Mouse (Mus musculus): Measurements from ENCODE around the gene Unc45a. TPM values are rescaled to one million over a fixed set of nuclear protein-coding genes. Genes with fewer than 3 reads are reported as not detected.

Gene Unc45a
- 32.3 and 41.0 TPM in 2 replicates for polyA plus RNA-seq (2014; fragmentation: Nextera tagmentation; extraction: Ambion mirVana)

DNA sequence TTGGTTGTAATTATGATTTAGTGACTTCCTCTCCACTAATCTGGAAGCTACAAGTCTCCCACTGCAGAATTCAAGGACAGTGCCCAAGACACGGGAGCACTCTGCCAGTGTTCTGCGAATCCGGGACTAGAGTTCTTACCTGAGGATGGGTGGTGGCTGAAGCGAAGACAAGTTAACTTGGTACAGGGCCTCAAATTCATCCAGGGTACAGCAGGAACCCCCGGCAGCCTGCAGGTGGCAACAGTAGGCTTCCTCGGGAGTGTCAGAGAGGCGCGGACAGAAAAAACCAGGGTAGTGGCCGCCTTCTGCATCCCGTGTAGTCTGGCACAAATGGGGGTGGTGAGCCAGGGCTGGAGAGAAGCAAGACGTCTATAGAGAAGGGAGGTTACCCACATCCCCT, at the start of gene Unc45a:
Gene Unc45a, minus strand, starts transcription at position 213 of the 400 bp plus-strand sequence.
- H3K27ac ChIP-seq (ENCODE audit: low read depth, low read length): peak within 1 kb of the TSS; percentile 58
- peak within 1 kb of the TSS; percentile 65 for H3K9ac ChIP-seq (replicated peaks; ENCODE audit: low read depth, low read length)
- peak within 1 kb of the TSS; percentile 53 for H3K4me3 ChIP-seq (ENCODE audit: low read depth, low read length)
- WGBS: 3% methylated on average over 11 of the region's 11 CpGs
- H3K4me2 ChIP-seq (ENCODE audit: low read depth, low read length): peak within 1 kb of the TSS; percentile 85
- peaks cover 10% of the 10 kb centered on the region for H3K36me3 ChIP-seq (ENCODE audit: control insufficient read depth, insufficient read depth, low read length)
- peak; percentile 35 for ATAC-seq (ENCODE audit: low read depth)
- H3K27me3 ChIP-seq (ENCODE audit: control insufficient read depth, insufficient read depth, low read length): no peaks in the 10 kb centered on the region
- H3K4me1 ChIP-seq (ENCODE audit: control insufficient read depth, insufficient read depth, low read length): peaks cover 34% of the 10 kb centered on the region
- no peaks in the 10 kb centered on the region for H3K9me3 ChIP-seq (ENCODE audit: control insufficient read depth, low read length)

DNA sequence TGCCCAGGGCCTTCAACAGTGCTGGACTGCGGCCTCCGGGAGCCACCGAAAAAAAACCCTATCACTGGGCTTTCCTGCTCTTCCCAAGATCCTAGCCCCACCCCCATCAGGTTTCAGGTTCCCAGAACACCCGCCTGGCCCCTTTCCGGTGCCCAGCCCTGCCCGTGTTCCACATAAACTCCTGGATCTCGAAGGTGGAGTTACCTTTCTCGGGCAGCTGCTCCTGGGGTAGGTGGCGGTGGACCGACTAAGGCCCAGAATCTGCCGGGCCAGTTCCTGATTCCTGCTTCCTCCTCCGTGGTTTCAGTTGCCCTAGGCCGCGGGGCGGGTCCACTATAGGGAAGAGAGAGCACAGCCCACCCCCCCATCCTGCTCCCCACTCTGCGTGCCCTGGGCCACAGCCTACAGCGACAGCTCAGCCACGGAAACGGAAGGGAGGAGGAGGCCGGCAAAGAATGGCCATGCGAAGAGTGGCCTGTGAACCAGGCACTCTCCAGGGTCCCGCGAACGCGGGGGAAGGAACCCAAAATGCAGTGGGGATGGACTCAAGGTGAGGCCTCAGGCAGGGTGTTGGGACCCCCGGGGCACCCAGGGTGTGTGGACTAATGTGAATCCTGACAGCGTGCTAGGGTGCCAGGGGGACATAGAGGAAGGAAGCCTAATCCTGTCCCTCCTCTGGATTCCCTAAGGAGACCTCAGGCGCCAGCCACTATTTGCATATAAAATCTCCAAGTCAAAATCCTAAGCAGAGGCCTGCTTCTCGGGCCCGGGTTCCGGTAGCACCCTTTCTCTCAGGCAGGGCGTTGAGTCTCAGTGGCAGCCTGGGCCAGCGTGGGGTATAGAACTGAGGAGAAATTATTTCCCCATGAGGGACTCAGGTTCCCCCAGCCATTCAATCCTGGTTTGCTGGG, 47.1 kb upstream of the Unc45a start, which contains the start of gene Fes:
Gene Fes, minus strand, starts transcription at position 314 of the 911 bp plus-strand sequence.
- Histone ChIP-seq H3K27me3 (ENCODE audit: control insufficient read depth, insufficient read depth, low read length) (no peaks in the 10 kb centered on the region), H3K9ac (replicated peaks; ENCODE audit: low read depth, low read length) (peak within 1 kb of the TSS; percentile 35), H3K9me3 (ENCODE audit: control insufficient read depth, low read length) (no peaks in the 10 kb centered on the region), H3K4me1 (ENCODE audit: control insufficient read depth, insufficient read depth, low read length) (no peaks in the 10 kb centered on the region), H3K4me2 (ENCODE audit: low read depth, low read length) (peak within 1 kb of the TSS; percentile 28; the same call in 1 of the 2 replicates), H3K4me3 (ENCODE audit: low read depth, low read length) (no peak within 1 kb of the TSS), H3K36me3 (ENCODE audit: control insufficient read depth, insufficient read depth, low read length) (peaks cover 29% of the 10 kb centered on the region), H3K27ac (ENCODE audit: low read depth, low read length) (no peak within 1 kb of the TSS; the same call in 1 of the 2 replicates)
- 12% methylated on average over 33 of the region's 33 CpGs for WGBS
- ATAC-seq (ENCODE audit: low read depth): no peak

DNA sequence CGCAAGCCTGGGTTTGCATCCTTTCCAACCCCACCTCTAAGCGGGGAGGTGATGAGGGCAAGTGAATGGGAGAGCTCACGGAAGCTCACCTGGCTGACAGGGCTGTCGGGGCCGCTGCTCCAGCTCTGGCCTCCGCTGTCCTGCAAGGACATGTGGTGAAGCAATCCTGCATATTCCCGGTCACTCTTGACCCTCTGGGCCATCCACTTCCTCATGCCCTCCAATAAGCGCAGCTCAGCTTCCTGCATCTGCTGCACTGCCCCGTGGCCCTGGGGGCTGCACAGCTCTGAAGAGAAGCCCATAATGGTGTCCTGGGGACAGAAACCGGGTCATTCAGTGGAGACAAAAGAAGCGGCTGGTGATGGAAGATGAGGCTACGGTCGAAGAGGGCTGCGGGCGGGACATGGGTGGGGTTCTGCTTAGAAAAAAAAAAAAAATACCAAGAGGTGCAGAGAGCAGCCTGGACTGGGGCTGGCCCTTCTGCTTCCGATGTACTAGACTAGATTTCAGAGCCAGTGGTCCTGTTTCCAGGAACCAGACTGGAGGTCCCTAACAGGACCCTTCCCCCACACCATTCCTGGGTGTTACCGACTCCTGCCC, 46.3 kb upstream of the Unc45a start:
- 27% methylated on average over 17 of the region's 17 CpGs for WGBS
- Histone ChIP-seq H3K9me3 (ENCODE audit: control insufficient read depth, low read length) (no peaks in the 10 kb centered on the region), H3K4me1 (ENCODE audit: control insufficient read depth, insufficient read depth, low read length) (no peaks in the 10 kb centered on the region), H3K27ac (ENCODE audit: low read depth, low read length) (no peak overlapping the region; the same call in 1 of the 2 replicates), H3K27me3 (ENCODE audit: control insufficient read depth, insufficient read depth, low read length) (no peaks in the 10 kb centered on the region), H3K36me3 (ENCODE audit: control insufficient read depth, insufficient read depth, low read length) (peaks cover 23% of the 10 kb centered on the region), H3K4me2 (ENCODE audit: low read depth, low read length) (peak overlapping the region; percentile 28; the same call in 1 of the 2 replicates), H3K4me3 (ENCODE audit: low read depth, low read length) (no peak overlapping the region), H3K9ac (replicated peaks; ENCODE audit: low read depth, low read length) (peak overlapping the region; percentile 35; the same call in 1 of the 2 replicates)
- no peak for ATAC-seq (ENCODE audit: low read depth)

DNA sequence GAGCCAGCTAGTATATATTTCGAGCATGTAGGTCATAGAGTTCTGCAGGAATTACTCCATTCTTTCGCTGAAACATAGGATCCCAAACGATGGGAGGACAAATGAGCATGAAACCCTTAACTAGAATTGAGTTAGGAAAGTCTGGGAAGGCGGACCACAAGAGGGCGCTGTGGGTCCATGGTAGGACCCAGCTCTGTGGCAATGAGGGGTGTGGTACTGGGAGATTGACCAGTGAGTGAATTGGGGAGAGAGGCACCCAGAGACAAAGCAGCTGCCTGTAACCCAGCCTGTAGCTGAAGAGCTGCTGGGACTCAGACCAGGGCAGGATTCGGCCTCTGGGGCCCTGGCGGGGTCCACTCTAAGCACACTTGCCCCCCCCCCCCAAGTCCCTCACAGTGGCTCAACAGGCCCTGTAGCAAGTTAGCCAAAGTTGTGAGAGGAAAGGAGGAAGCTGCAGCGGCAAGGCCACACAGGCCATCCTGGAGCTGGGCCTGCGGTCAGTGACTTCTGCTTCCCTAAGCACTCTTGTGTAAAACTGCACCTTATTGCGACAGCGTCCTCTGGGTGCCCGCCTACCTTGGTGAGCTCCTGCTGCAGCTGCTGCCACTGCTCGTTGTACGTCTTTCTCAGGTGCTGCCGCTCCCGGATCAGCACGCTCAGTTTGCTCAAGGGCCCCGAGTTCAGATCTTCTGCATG, 45.6 kb upstream of the Unc45a start:
- peaks cover 15% of the 10 kb centered on the region; the same call in 1 of the 2 replicates for H3K36me3 ChIP-seq (ENCODE audit: control insufficient read depth, insufficient read depth, low read length)
- H3K4me2 ChIP-seq (ENCODE audit: low read depth, low read length): no peak overlapping the region
- H3K9me3 ChIP-seq (ENCODE audit: control insufficient read depth, low read length): no peaks in the 10 kb centered on the region
- no peak overlapping the region for H3K27ac ChIP-seq (ENCODE audit: low read depth, low read length)
- no peak overlapping the region for H3K9ac ChIP-seq (replicated peaks; ENCODE audit: low read depth, low read length)
- no peaks in the 10 kb centered on the region for H3K4me1 ChIP-seq (ENCODE audit: control insufficient read depth, insufficient read depth, low read length)
- H3K27me3 ChIP-seq (ENCODE audit: control insufficient read depth, insufficient read depth, low read length): no peaks in the 10 kb centered on the region
- ATAC-seq (ENCODE audit: low read depth): peak; percentile 65
- H3K4me3 ChIP-seq (ENCODE audit: low read depth, low read length): no peak overlapping the region
- 40% methylated on average over 18 of the region's 18 CpGs for WGBS

DNA sequence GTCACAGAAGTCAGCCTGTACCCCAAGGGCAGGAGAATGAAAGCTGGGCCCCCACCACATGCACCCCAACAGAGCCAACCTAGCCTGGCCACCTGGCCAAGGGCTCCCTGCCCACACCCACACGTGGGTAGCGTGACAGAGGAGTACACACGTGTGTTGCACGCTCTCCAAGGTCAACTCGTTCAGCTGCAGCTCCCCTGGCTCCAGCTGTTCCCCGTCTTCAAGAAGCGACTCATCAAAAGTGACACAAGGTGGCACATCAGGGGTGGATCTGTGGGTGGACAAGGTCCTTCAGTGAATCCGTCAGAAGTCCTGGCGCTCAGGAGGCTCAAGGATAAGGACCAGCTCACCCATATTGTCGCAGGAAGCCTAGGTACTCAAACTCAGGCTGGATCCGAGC, 42.1 kb upstream of the Unc45a start:
- no peaks in the 10 kb centered on the region for H3K36me3 ChIP-seq (ENCODE audit: control insufficient read depth, insufficient read depth, low read length)
- no peak overlapping the region for H3K4me3 ChIP-seq (ENCODE audit: low read depth, low read length)
- H3K9ac ChIP-seq (replicated peaks; ENCODE audit: low read depth, low read length): no peak overlapping the region
- no peak overlapping the region for H3K27ac ChIP-seq (ENCODE audit: low read depth, low read length)
- H3K9me3 ChIP-seq (ENCODE audit: control insufficient read depth, low read length): no peaks in the 10 kb centered on the region
- ATAC-seq (ENCODE audit: low read depth): no peak
- H3K4me2 ChIP-seq (ENCODE audit: low read depth, low read length): no peak overlapping the region
- no peaks in the 10 kb centered on the region for H3K27me3 ChIP-seq (ENCODE audit: control insufficient read depth, insufficient read depth, low read length)
- no peaks in the 10 kb centered on the region for H3K4me1 ChIP-seq (ENCODE audit: control insufficient read depth, insufficient read depth, low read length)
- WGBS: 75% methylated on average over 11 of the region's 11 CpGs

DNA sequence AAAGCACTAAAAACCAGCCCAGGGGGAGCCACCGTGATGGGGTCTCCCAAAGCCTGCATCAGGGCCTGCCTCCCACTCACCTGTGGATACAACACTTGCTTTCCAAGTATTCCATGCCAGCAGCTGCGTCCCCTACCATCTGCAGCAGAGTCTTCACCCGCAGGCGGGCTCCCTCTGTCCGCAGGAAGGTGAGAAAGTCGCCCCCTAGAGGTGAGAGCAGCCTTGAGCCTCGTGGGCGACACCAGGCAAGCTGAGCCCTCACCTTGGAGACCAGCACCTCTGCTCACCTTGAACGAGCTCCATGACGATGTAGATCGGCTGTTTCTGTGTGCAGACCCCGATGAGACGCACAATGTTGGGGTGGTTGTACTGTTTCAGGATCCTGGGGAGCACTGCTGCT, 38.7 kb upstream of the Unc45a start:
- no peak overlapping the region for H3K27ac ChIP-seq (ENCODE audit: low read depth, low read length)
- no peaks in the 10 kb centered on the region for H3K36me3 ChIP-seq (ENCODE audit: control insufficient read depth, insufficient read depth, low read length)
- H3K4me3 ChIP-seq (ENCODE audit: low read depth, low read length): no peak overlapping the region
- H3K4me2 ChIP-seq (ENCODE audit: low read depth, low read length): no peak overlapping the region
- no peaks in the 10 kb centered on the region for H3K4me1 ChIP-seq (ENCODE audit: control insufficient read depth, insufficient read depth, low read length)
- no peaks in the 10 kb centered on the region for H3K27me3 ChIP-seq (ENCODE audit: control insufficient read depth, insufficient read depth, low read length)
- H3K9me3 ChIP-seq (ENCODE audit: control insufficient read depth, low read length): no peaks in the 10 kb centered on the region
- ATAC-seq (ENCODE audit: low read depth): no peak
- no peak overlapping the region for H3K9ac ChIP-seq (replicated peaks; ENCODE audit: low read depth, low read length)
- WGBS: 63% methylated on average over 13 of the region's 13 CpGs

DNA sequence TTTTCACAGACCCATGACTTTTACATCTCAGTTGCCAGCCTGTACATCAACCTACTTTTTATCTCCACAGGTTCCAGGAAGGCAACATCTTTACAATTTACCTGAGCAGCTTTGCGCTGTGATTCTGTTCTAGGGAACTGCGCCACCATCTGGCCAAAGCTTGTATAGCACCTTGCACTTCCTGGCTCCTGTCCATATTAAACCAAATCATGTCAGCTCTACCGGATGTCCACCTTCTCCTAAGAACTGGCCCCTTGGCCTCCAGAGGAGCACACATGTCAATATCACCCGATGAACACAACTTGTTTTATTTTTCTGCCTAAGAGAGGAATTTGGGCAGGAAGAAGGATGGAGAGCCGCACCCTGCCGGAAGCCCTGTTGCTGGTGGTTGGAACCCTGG, 36.7 kb upstream of the Unc45a start:
- H3K27me3 ChIP-seq (ENCODE audit: control insufficient read depth, insufficient read depth, low read length): no peaks in the 10 kb centered on the region
- 42% methylated on average over 6 of the region's 6 CpGs for WGBS

DNA sequence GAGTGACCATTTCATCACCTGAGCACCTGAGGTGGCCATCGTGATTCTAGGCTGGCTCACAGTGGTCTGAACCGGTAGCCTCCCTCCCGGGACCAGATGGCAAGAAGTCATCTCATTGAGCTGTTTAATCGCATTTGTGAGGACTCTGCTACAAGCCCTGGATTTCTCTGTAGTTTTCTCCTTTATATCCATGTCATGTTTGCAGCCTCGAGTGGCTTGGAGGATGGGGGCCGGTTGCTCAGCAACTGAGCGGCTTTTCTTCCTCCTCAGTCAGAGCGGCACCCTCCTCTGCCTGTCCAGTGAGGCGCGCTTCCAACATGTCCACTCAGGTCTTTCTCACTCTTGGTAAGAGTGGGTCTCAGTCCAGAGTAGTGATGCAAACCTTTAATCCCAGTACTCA, 35.4 kb upstream of the Unc45a start:
- Histone ChIP-seq H3K4me2 (ENCODE audit: low read depth, low read length) (no peak overlapping the region), H3K27ac (ENCODE audit: low read depth, low read length) (no peak overlapping the region), H3K27me3 (ENCODE audit: control insufficient read depth, insufficient read depth, low read length) (no peaks in the 10 kb centered on the region), H3K9ac (replicated peaks; ENCODE audit: low read depth, low read length) (no peak overlapping the region), H3K36me3 (ENCODE audit: control insufficient read depth, insufficient read depth, low read length) (no peaks in the 10 kb centered on the region), H3K9me3 (ENCODE audit: control insufficient read depth, low read length) (no peaks in the 10 kb centered on the region), H3K4me3 (ENCODE audit: low read depth, low read length) (no peak overlapping the region), H3K4me1 (ENCODE audit: control insufficient read depth, insufficient read depth, low read length) (no peaks in the 10 kb centered on the region)
- 62% methylated on average over 10 of the region's 10 CpGs for WGBS
- ATAC-seq (ENCODE audit: low read depth): no peak

More for the DNA sequence above, 36.7 kb upstream of the Unc45a start:
- Histone ChIP-seq H3K9me3 (ENCODE audit: control insufficient read depth, low read length) (no peaks in the 10 kb centered on the region), H3K27ac (ENCODE audit: low read depth, low read length) (no peak overlapping the region), H3K4me2 (ENCODE audit: low read depth, low read length) (no peak overlapping the region), H3K4me3 (ENCODE audit: low read depth, low read length) (no peak overlapping the region), H3K9ac (replicated peaks; ENCODE audit: low read depth, low read length) (no peak overlapping the region), H3K4me1 (ENCODE audit: control insufficient read depth, insufficient read depth, low read length) (no peaks in the 10 kb centered on the region), H3K36me3 (ENCODE audit: control insufficient read depth, insufficient read depth, low read length) (no peaks in the 10 kb centered on the region)
- ATAC-seq (ENCODE audit: low read depth): no peak

Measured in neural tube, embryonic 14.5 days (tissue).